Mouse (Mus musculus) activated CD4-positive, CD25-positive, alpha-beta regulatory T cell, adult 9 weeks (primary cell): ENCODE measurements around the gene Olfr611. TPM values are rescaled to one million over a fixed set of nuclear protein-coding genes. Genes with fewer than 3 reads are reported as not detected.

Source experiments
- polyA plus RNA-seq: library from polyadenylated mRNA; unstranded; fragments of 100-300 nt; shearing (Covaris generic); gene quantifications from one replicate; pipeline ENCODE4 v1.2.1, GENCODE M21; 2017

The Olfr611 gene
- not detected for polyA plus RNA-seq

DNA sequence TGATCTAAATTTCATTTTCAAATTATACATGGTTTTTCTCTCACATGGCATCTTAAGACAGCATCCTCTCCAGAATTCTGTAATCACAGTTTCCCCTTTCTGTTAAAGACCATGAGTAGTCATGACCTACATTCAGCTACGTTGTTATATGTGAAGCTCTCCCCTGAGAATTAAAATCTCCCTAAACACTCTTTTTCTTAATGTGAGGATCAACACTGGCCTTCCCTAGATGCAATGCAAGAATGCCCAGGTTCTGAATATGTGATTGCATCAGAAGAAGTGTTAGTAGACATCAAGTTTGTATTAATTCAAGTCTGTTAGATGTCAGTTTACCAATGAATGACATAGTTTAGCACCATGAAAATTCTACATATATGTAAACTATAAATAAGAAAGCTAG, at the start of gene Olfr611:
TSS of gene Olfr611 (minus strand) at position 101 of the 400 bp plus-strand sequence.

GRCm38 (mm10) chr7:103569043-103569442, 48.4 kb upstream of the Olfr611 start, which contains the start of gene Olfr616:
Gene Olfr616, minus strand, starts transcription at chr7:103569143.

DNA sequence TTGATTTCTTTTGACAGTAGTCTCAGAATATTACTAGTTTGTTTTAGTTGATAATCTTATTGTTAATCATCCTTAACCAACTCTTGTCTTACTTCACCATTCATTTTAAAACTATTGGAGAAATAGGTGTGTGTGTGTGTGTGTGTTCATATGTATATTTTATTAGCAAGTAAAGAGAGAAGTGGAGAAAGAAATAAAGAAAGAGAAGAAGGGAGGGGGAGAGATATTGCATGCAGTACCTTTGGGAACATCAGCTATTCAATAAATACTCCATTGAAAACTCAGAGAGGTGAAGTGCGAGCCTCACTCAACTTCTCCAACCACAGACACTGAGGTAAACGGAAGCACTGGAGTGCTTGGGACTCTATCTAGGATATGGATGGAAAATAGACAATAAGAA, 35.1 kb upstream of the Olfr611 start, which contains the start of gene Olfr615:
TSS of gene Olfr615 (plus strand) at position 301 of the 400 bp plus-strand sequence.

GRCm38 (mm10) chr7:103547774-103548173, 27.1 kb upstream of the Olfr611 start, which contains the start of gene Olfr613:
Gene Olfr613, plus strand, starts transcription at chr7:103548074.

DNA sequence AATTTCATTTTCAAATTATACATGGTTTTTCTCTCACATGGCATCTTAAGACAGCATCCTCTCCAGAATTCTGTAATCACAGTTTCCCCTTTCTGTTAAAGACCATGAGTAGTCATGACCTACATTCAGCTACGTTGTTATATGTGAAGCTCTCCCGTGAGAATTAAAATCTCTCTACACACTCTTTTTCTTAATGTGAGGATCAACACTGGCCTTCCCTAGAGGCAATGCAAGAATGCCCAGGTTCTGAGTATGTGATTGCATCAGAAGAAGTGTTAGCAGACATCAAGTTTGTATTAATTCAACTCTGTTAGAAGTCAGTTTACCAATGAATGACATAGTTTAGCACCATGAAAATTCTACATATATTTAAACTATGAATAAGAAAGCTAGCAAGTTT, 22.0 kb upstream of the Olfr611 start, which contains the start of gene Olfr612:
TSS of gene Olfr612 (minus strand) at position 101 of the 400 bp plus-strand sequence.

GRCm38 (mm10) chr7:103512022-103512421, 8.6 kb downstream of the Olfr611 start, which contains the start of gene Olfr610:
Gene Olfr610, minus strand, starts transcription at chr7:103512122.

GRCm38 (mm10) chr7:103497962-103498361, 22.7 kb downstream of the Olfr611 start, which contains the start of gene Olfr609:
Gene Olfr609, minus strand, starts transcription at chr7:103498062.

DNA sequence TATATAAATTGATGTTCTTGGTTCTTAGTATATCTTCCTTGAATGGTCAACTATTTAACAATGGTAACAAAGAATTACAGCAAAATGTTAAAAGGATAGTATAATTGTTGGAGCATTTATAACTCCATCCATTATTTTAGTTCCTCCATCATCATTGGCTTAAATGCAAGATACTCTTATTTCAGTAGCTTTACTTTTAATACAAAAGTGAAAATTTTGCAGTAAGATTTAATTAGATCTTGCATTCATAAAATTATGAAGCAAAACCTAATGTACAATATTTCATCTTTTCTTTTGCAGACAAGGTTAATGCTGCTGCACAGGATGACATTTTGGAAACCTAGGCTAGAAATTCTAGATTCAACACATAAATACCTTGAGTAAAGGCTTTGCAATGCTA, 51.1 kb downstream of the Olfr611 start, which contains the start of gene Olfr608:
TSS of gene Olfr608 (plus strand) at position 301 of the 400 bp plus-strand sequence.

Other genes starting within 250 kb of the Olfr611 start
- gene Olfr596, start 215.2 kb downstream of the Olfr611 start, polyA plus RNA-seq = not detected
- gene Olfr597, start 204.5 kb downstream of the Olfr611 start, polyA plus RNA-seq = not detected
- not detected for gene Olfr598, start 197.3 kb downstream of the Olfr611 start, polyA plus RNA-seq
- gene Olfr599, start 184.9 kb downstream of the Olfr611 start, polyA plus RNA-seq = not detected
- gene Olfr600, start 171.2 kb downstream of the Olfr611 start, polyA plus RNA-seq = not detected
- not detected for gene Olfr601, start 158.2 kb downstream of the Olfr611 start, polyA plus RNA-seq
- not detected for gene Olfr603, start 134.7 kb downstream of the Olfr611 start, polyA plus RNA-seq
- not detected for gene Usp17lc, start 105.8 kb downstream of the Olfr611 start, polyA plus RNA-seq
- gene Olfr605, start 75.4 kb downstream of the Olfr611 start, polyA plus RNA-seq = not detected
- gene Olfr606, start 71.8 kb downstream of the Olfr611 start, polyA plus RNA-seq = not detected
- gene Olfr607, start 56.7 kb downstream of the Olfr611 start, polyA plus RNA-seq = 0.13 TPM
- not detected for gene Olfr608, start 51.0 kb downstream of the Olfr611 start, polyA plus RNA-seq
- gene Olfr609, start 22.8 kb downstream of the Olfr611 start, polyA plus RNA-seq = not detected
- gene Olfr610, start 8.7 kb downstream of the Olfr611 start, polyA plus RNA-seq = not detected
- not detected for gene Olfr612, start 21.9 kb upstream of the Olfr611 start, polyA plus RNA-seq
- gene Olfr613, start 27.2 kb upstream of the Olfr611 start, polyA plus RNA-seq = 0.05 TPM
- gene Olfr615, start 35.2 kb upstream of the Olfr611 start, polyA plus RNA-seq = not detected
- gene Olfr616, start 48.3 kb upstream of the Olfr611 start, polyA plus RNA-seq = not detected
- gene Olfr617, start 52.2 kb upstream of the Olfr611 start, polyA plus RNA-seq = not detected
- gene Olfr618, start 69.3 kb upstream of the Olfr611 start, polyA plus RNA-seq = not detected
- not detected for gene Olfr619, start 79.7 kb upstream of the Olfr611 start, polyA plus RNA-seq
- not detected for gene Olfr620, start 91.7 kb upstream of the Olfr611 start, polyA plus RNA-seq
- not detected for gene Olfr622, start 121.9 kb upstream of the Olfr611 start, polyA plus RNA-seq
- gene Olfr623, start 142.9 kb upstream of the Olfr611 start, polyA plus RNA-seq = not detected
- gene Olfr624, start 150.3 kb upstream of the Olfr611 start, polyA plus RNA-seq = not detected
- not detected for gene Olfr625-ps1, start 161.9 kb upstream of the Olfr611 start, polyA plus RNA-seq
- not detected for gene Olfr243, start 193.8 kb upstream of the Olfr611 start, polyA plus RNA-seq
- gene Olfr628, start 209.5 kb upstream of the Olfr611 start, polyA plus RNA-seq = not detected
- gene Olfr629, start 224.1 kb upstream of the Olfr611 start, polyA plus RNA-seq = not detected
- gene Olfr630, start 236.5 kb upstream of the Olfr611 start, polyA plus RNA-seq = not detected